Mouse (Mus musculus) G1E (cell line): ENCODE results near the gene BC107364.

ENCODE experiments used
- CTCF ChIP-seq: IDR thresholded peaks from 2 replicates; pipeline ENCODE4 v1.5.1; 2012; ENCODE audit warnings: low read depth, low read length, inconsistent platforms, mixed read lengths
- POLR2AphosphoS5 ChIP-seq: IDR thresholded peaks from 2 replicates; pipeline ENCODE4 v1.6.1; 2012; ENCODE audit warnings: low read depth, low read length, inconsistent platforms; ENCODE audit not compliant: insufficient replicate concordance
- TAL1 ChIP-seq: conservative IDR thresholded peaks from 2 replicates; pipeline ENCODE4 v1.6.1; 2012; ENCODE audit warnings: low read depth, low read length, inconsistent platforms, mixed read lengths

- TF ChIP-seq CTCF (no peak), TAL1 (no peak), POLR2AphosphoS5 (no peak)
These were observed 37.2 kb downstream of the BC107364 start for GRCm38 (mm10) chr3:96414951-96415327.
